Mouse (Mus musculus): ENCODE data around the gene C9orf72.

DNA sequence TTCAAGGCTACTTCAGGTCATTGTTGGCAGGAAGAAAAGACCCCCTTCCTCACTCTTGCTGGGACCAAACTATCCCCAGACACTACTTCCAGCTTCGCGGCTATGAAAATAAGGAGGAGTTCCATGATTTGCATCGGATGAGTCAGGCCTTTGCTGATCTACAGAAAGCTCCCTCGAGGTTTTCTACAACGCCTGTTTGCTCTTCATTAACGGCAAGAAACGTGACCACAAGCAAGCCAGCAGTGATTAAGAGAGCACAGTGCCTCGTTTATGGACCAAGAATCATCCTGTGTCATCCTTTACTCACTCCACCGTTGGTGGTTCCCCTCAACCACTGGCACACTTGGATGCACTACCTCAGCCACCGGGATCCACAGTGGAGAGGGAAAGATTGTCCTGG, 80.2 kb downstream of the C9orf72 start:
- TF ChIP-seq POLR2A (IDR thresholded peaks at IDR 0.05; ENCODE audit: borderline replicate concordance, insufficient read depth, low read length) (no peak), CTCF (IDR thresholded peaks at IDR 0.05; ENCODE audit: borderline replicate concordance, insufficient read depth, low read depth, low read length) (no peak)

All from cerebellum, adult 2 months (tissue).